Mouse (Mus musculus): Measurements from ENCODE around the gene Vamp1.

The Vamp1 gene

DNA sequence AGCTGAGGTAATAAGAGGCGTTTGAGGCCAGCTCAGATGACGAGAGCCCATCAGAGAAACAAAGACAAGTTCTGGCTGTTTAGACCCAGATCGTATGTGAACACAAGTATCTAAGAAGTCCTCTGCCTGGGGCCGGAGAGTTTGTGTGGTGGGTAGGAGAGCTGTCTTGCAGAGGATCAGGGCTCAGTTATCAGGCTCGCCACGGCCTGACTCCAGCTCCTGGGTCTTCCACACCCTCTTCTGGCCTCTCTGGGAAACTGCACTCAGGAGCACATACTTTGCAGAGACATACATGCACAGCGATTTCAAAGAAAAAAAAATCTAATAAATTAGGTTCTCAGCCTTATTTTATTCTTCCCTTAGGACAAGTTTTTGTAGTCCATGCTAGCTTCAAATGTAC is 69.4 kb downstream of the Vamp1 start:
- TF ChIP-seq GATA4 (IDR thresholded peaks at IDR 0.05; ENCODE audit: insufficient replicate concordance, low read length): no peak

DNA sequence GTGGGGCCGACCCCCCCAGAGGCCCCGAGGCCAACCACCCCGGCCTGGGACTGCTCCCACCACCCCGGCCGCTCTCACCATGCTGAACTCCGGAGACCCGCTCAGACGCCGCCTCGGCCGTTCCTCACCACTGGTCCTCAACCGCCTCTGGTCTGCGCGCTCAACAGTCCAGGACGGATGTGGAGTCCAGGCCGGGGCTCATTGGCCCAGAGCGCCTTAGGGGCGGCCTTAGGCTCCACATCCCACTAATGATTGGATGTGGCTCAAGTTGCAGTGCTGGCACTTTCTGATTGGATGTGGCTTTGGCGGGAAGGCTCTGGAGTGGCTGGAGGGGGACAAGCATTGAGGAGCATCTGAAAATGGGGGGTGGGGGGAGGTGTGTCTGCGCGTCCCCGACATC is 70.5 kb downstream of the Vamp1 start, which contains the start of gene Tuba3a:
TSS of gene Tuba3a (minus strand) at position 153 of the 400 bp plus-strand sequence.
- no peak for TF ChIP-seq GATA4 (IDR thresholded peaks at IDR 0.05; ENCODE audit: insufficient replicate concordance, low read length)

- no peak for TF ChIP-seq GATA4 (IDR thresholded peaks at IDR 0.05; ENCODE audit: insufficient replicate concordance, low read length)
Measured at GRCm38 (mm10) chr6:125286944-125287343, 71.6 kb downstream of the Vamp1 start.

DNA sequence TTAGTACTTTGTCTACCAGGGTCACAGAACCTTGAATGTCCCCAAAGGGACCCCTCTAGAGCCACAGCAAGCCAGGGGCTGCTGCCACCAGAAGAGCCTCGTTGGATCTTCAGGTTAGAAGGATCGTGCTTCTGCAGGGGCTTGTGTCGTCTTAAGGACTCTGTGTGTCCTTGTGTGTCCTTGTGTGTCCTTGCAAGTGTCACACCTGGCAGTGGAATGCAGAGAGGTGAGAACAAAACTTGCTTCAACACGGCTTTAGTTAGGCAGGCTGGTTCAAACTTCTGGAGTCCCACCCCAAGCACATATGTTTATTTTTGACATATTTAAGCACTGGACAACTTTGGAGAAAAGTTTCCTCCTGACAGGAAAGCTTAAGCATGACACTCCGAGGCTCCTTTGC is 73.4 kb downstream of the Vamp1 start:
- TF ChIP-seq GATA4 (IDR thresholded peaks at IDR 0.05; ENCODE audit: insufficient replicate concordance, low read length): no peak

DNA sequence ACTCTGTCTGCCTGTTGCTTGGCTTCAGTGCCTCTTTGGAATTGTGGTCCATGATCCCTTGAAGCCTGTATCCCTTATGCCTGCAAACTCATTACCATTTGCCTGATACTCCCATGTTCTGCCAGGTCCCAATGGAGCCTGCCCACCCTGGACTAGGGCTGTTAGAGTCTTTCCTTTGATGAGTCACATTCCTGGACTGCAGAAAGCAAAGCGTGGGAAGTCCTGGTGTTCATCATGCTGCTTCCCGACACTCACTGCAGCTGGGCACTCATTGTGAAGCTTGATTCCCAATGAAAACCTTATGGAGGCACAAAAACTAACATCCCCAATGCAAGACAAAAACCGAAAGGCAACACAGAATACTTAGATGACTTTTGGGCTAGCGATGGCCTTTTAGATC is 76.0 kb downstream of the Vamp1 start:
- no peak for TF ChIP-seq GATA4 (IDR thresholded peaks at IDR 0.05; ENCODE audit: insufficient replicate concordance, low read length)

GRCm38 (mm10) chr6:125292256-125292655 is 76.9 kb downstream of the Vamp1 start:
- TF ChIP-seq GATA4 (IDR thresholded peaks at IDR 0.05; ENCODE audit: insufficient replicate concordance, low read length): no peak

GRCm38 (mm10) chr6:125294049-125294448 is 78.7 kb downstream of the Vamp1 start:
- TF ChIP-seq GATA4 (IDR thresholded peaks at IDR 0.05; ENCODE audit: insufficient replicate concordance, low read length): no peak

Measured in liver, adult (tissue).